Mouse (Mus musculus) stomach, postnatal 0 days (tissue): ENCODE results near the gene Gm45713.
"Not testable (repeated sequence)": the region's sequence is repeated elsewhere in the genome, so short reads cannot be mapped to it uniquely, and the experiment has no call there.

Experiments used
- CTCF ChIP-seq: IDR thresholded peaks from 2 replicates; pipeline ENCODE4 v1.5.1; 2016; ENCODE audit warnings: antibody characterized with exemption, low read depth, mild to moderate bottlenecking, moderate library complexity
- EP300 ChIP-seq: optimal IDR thresholded peaks from 2 replicates; pipeline ENCODE3; 2016; ENCODE audit warnings: antibody characterized with exemption

GRCm38 (mm10) chr7:45095965-45096364 lies 40.1 kb downstream of the Gm45713 start:
- not testable (repeated sequence) for TF ChIP-seq CTCF, EP300
